Mouse (Mus musculus): ENCODE data around the gene Odf3l1. TPM values are rescaled to one million over a fixed set of nuclear protein-coding genes. Genes with fewer than 3 reads are reported as not detected.

The Odf3l1 gene
- total and polyA plus RNA-seq, 3 experiments: not detected

- TF ChIP-seq UBTF (IDR thresholded peaks at IDR 0.05; ENCODE audit: borderline replicate concordance, insufficient read depth, low read depth, low read length) (no peak), MAX (IDR thresholded peaks at IDR 0.05; ENCODE audit: low read length) (no peak), USF1 (IDR thresholded peaks at IDR 0.05; ENCODE audit: low read depth, low read length) (no peak), JUND (IDR thresholded peaks at IDR 0.05; ENCODE audit: low read depth, low read length) (no peak), ZC3H11A (IDR thresholded peaks at IDR 0.05; ENCODE audit: low read depth, low read length) (no peak), EP300 (IDR thresholded peaks at IDR 0.05; ENCODE audit: low read depth in 1 of 2, low read length in 2 of 2) (no peak), POLR2A (IDR thresholded peaks at IDR 0.05; ENCODE audit: control insufficient read depth in 1 of 2, insufficient read depth in 1 of 2, low read depth in 1 of 2, low read length in 2 of 2, poor library complexity in 1 of 2) (no peak), ETS1 (IDR thresholded peaks at IDR 0.05; ENCODE audit: low read depth, low read length) (no peak), MYC (IDR thresholded peaks at IDR 0.05; ENCODE audit: low read depth, low read length) (no peak), TAL1 (IDR thresholded peaks at IDR 0.05; ENCODE audit: low read length) (no peak), USF2 (IDR thresholded peaks at IDR 0.05; ENCODE audit: borderline replicate concordance in 1 of 2, insufficient read depth in 1 of 2, low read depth in 1 of 2, low read length in 2 of 2) (no peak), TBP (IDR thresholded peaks at IDR 0.05; ENCODE audit: low read depth, low read length) (no peak), BHLHE40 (IDR thresholded peaks at IDR 0.05; ENCODE audit: borderline replicate concordance, low read depth, low read length) (no peak), MEF2A (IDR thresholded peaks at IDR 0.05; ENCODE audit: extremely low read depth, insufficient replicate concordance, low read depth, low read length, poor library complexity, severe bottlenecking) (no peak), RAD21 (IDR thresholded peaks at IDR 0.05; ENCODE audit: low read depth, low read length) (no peak), ZNF384 (IDR thresholded peaks at IDR 0.05; ENCODE audit: low read depth, low read length) (no peak)
- Histone ChIP-seq H3K79me2 (ENCODE audit: control insufficient read depth, insufficient read depth, low read length, poor library complexity) (no peaks in the 10 kb centered on the region), H3K9me3 (replicated peaks; ENCODE audit: insufficient read depth, low read length) (no peaks in the 10 kb centered on the region), H3K4me3 (ENCODE audit: control insufficient read depth in 1 of 2, insufficient read depth in 1 of 2, low read depth in 2 of 2, low read length in 2 of 2) (no peak overlapping the region), H3K36me3 (ENCODE audit: control insufficient read depth in 1 of 2, insufficient read depth in 2 of 2, low read length in 2 of 2) (no peaks in the 10 kb centered on the region), H3K27me3 (ENCODE audit: control insufficient read depth in 1 of 2, insufficient read depth in 2 of 2, low read length in 2 of 2) (no peaks in the 10 kb centered on the region; a peak in 1 of 4 replicates), H3K4me1 (ENCODE audit: control insufficient read depth in 1 of 2, insufficient read depth in 2 of 2, low read length in 2 of 2) (no peaks in the 10 kb centered on the region), H3K27ac (ENCODE audit: control insufficient read depth, low read depth, low read length) (no peak overlapping the region), H3K9ac (ENCODE audit: control insufficient read depth, low read depth, low read length, poor library complexity, severe bottlenecking) (no peak overlapping the region)
- DNase-seq (ENCODE audit: low read depth, low spot score): no peak
Measured at GRCm38 (mm10) chr9:56882283-56882682, 17.8 kb upstream of the Odf3l1 start.

GRCm38 (mm10) chr9:56881539-56882082 lies 17.1 kb upstream of the Odf3l1 start:
- Histone ChIP-seq H3K27me3 (ENCODE audit: control insufficient read depth in 1 of 2, insufficient read depth in 2 of 2, low read length in 2 of 2) (no peaks in the 10 kb centered on the region; a peak in 1 of 4 replicates), H3K79me2 (ENCODE audit: control insufficient read depth, insufficient read depth, low read length, poor library complexity) (no peaks in the 10 kb centered on the region), H3K27ac (ENCODE audit: control insufficient read depth, low read depth, low read length) (no peak overlapping the region), H3K9ac (ENCODE audit: control insufficient read depth, low read depth, low read length, poor library complexity, severe bottlenecking) (no peak overlapping the region), H3K4me3 (ENCODE audit: control insufficient read depth in 1 of 2, insufficient read depth in 1 of 2, low read depth in 2 of 2, low read length in 2 of 2) (no peak overlapping the region), H3K9me3 (replicated peaks; ENCODE audit: insufficient read depth, low read length) (no peaks in the 10 kb centered on the region), H3K4me1 (ENCODE audit: control insufficient read depth in 1 of 2, insufficient read depth in 2 of 2, low read length in 2 of 2) (no peaks in the 10 kb centered on the region), H3K36me3 (ENCODE audit: control insufficient read depth in 1 of 2, insufficient read depth in 2 of 2, low read length in 2 of 2) (no peaks in the 10 kb centered on the region)
- TF ChIP-seq ELF1 (IDR thresholded peaks at IDR 0.05; ENCODE audit: low read depth, low read length) (no peak), TAL1 (IDR thresholded peaks at IDR 0.05; ENCODE audit: low read length) (no peak), NRF1 (IDR thresholded peaks at IDR 0.05; ENCODE audit: insufficient read depth, low read depth, low read length, poor library complexity, severe bottlenecking) (no peak), MAZ (IDR thresholded peaks at IDR 0.05; ENCODE audit: low read depth, low read length) (no peak), MAX (IDR thresholded peaks at IDR 0.05; ENCODE audit: low read length) (no peak), ZC3H11A (IDR thresholded peaks at IDR 0.05; ENCODE audit: low read depth, low read length) (no peak), MEF2A (IDR thresholded peaks at IDR 0.05; ENCODE audit: extremely low read depth, insufficient replicate concordance, low read depth, low read length, poor library complexity, severe bottlenecking) (no peak), GATA1 (IDR thresholded peaks at IDR 0.05; ENCODE audit: low read depth, low read length) (no peak), CHD1 (IDR thresholded peaks at IDR 0.05; ENCODE audit: low read depth, low read length) (no peak), NELFE (IDR thresholded peaks at IDR 0.05; ENCODE audit: low read depth, low read length) (no peak), ZMIZ1 (IDR thresholded peaks at IDR 0.05; ENCODE audit: low read depth, low read length) (no peak), POLR2AphosphoS5 (IDR thresholded peaks at IDR 0.05; ENCODE audit: borderline replicate concordance, low read depth, low read length) (no peak), EP300 (IDR thresholded peaks at IDR 0.05; ENCODE audit: low read depth in 1 of 2, low read length in 2 of 2) (no peak), SMC3 (IDR thresholded peaks at IDR 0.05; ENCODE audit: low read depth, low read length) (no peak), JUND (IDR thresholded peaks at IDR 0.05; ENCODE audit: low read depth, low read length) (no peak)
- DNase-seq (ENCODE audit: low read depth, low spot score): no peak
